Mouse (Mus musculus): Measurements from ENCODE around the gene Ap2b1. TPM values are rescaled to one million over a fixed set of nuclear protein-coding genes. Genes with fewer than 3 reads are reported as not detected.

Ap2b1 gene
- 100 to 1,000 TPM; 110 to 118 (median 117) TPM for total RNA-seq (2022)

DNA sequence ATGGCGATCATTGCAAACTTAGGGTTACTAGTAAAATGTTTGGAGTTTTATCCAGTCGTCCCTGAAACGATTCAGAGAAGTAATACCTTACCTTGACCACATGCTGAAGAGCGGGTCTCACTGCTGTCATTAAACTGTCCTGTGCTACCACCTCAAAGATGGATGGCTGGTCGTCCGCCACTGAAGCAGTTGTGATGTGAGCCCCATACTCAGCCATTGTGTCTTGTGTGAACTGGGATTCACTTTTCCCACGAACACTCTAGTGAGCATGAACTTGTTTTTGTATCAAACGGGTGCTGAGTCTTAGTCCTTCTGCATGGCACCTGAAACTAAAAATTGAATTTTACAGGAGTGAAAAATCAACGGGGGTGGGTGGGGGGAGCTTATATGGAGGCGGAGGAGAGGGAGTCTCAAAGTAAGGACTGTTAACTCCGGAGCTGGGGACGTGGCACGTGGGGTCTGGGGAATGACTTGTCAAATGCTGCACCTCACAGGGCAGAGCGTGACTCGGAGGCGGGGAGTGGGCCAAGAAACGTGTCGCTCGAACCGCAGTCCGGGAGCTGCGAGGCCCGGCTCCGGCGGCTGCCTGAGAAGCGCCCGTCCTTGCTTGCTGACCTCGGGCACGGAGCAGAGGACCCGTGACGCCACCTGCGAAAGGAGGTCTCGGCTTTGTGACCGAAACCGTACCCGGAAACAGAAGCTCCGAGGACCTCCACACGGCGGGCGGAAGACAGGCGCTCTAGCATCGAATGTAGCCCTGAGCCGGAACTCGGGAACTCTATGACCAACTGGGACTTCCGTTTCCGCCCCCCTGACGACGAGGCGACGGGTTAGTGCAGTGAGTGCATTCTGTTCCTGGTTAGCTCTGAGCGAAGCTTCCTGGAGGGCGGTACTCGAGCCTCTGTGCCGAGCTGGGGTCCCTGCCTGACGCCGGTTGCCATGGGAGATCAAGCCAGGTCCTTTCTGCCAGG, at the start of gene Ap2b1:
Ap2b1 (plus strand) TSS at position 800 of the 971 bp plus-strand sequence.
- DNase-seq, result peak; percentile 95

DNA sequence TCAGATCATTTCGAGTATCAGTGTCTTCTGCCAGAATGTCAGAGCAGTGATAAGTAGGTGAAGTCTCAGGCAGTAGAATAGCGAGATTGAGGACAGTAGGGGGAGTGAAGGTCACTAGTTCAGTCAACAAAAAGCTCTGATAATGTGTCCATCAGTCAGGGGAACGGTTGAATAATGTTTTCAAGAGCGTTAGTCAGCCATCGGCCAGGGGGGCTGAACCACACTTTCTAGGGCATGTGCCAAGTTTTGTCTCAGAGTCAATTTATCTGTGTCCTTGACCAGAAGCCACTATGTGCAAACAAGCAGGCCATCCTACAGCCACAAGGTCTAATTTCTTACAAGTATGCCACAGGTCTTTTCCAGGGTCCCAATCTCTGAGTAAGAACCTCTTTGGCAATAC, 41.6 kb upstream of the Ap2b1 start:
- DNase-seq, result peak; percentile 84

DNA sequence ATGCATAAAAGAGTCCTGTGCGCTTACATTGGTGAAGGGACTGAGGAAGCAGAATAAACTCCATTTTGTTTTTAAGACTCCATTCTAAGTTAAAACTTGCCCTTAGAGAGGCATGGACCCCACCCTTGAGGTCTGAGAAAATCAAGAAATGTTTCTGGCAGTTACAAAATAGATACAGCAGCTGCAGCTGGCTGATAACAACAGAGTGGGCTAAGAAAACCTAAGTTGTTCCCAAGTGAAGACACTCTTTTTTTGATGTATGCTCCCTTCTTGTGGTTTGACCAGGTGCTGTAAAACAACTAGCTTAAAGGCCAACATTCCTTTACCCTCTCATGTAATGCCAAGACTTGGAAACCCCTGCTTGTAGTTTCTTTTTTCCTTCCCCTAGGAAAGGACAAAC, 36.2 kb upstream of the Ap2b1 start:
- DNase-seq, result no peak

DNA sequence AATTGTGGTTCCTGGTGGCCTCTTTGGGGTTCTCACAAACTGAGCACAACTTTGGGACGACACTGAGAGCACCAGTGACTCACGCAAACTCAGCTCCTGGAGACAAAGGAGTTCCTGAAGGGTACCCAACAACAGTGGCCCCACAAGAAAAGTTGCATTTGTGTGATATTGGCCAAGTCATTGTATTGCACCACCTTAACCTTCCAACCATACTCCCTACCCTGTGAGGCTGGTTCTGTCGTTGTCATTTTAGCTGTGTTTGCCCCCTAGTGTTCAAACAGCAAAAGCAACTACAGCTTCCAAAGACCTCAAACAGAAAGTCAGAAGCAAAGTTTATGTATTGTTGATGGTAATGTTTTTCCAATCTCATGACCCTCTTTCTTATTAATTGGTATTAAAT, 35.7 kb upstream of the Ap2b1 start:
- DNase-seq, result no peak

DNA sequence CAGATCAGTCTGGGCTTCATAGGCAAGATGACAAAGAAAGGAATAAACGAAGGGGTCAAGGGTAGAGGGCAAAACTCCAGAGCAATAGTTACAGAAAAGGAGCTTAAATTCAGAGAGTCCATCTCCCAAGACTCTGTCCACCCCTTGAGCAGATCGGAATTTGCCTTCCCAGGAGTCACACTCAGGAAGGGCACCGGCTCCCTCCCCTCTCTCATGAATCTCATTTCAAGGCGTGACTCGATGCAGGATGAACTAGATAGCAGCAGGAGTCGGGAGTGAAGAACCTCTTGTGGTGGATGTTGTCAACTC, 28.0 kb upstream of the Ap2b1 start:
- DNase-seq, result no peak

DNA sequence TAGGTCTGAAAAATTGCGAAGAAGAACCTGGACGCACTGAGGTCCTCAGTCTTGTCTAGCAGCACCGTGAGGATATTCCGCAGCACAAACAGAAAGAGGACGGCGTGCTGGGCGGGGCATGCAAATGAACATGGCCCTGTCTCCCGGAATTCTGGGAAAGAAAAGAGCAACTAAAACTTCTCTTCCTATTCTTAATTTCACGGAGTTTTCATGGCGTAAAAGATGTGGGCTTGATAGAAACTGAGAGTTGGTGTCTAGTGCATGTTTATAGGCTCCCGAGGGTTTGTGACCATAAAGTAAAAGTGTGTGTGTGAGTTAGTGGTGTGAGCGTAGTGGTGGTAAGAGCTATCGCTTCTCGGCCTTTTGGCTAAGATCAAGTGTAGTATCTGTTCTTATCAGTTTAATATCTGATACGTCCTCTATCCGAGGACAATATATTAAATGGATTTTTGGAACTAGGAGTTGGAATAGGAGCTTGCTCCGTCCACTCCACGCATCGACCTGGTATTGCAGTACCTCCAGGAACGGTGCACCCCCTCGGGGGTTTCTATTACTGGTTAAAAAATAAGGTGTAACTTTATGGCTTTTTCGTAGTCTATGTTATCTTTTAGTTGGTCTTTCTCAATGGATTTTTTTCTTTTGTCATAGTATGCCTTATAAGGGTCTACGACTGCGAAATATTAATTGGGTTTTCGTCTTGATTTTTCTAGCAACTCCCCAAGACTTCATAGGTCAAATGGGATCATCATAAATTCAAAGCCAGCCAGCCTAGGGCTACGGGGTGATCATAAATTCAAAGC, 27.5 kb upstream of the Ap2b1 start:
- DNase-seq, result peak; percentile 72

DNA sequence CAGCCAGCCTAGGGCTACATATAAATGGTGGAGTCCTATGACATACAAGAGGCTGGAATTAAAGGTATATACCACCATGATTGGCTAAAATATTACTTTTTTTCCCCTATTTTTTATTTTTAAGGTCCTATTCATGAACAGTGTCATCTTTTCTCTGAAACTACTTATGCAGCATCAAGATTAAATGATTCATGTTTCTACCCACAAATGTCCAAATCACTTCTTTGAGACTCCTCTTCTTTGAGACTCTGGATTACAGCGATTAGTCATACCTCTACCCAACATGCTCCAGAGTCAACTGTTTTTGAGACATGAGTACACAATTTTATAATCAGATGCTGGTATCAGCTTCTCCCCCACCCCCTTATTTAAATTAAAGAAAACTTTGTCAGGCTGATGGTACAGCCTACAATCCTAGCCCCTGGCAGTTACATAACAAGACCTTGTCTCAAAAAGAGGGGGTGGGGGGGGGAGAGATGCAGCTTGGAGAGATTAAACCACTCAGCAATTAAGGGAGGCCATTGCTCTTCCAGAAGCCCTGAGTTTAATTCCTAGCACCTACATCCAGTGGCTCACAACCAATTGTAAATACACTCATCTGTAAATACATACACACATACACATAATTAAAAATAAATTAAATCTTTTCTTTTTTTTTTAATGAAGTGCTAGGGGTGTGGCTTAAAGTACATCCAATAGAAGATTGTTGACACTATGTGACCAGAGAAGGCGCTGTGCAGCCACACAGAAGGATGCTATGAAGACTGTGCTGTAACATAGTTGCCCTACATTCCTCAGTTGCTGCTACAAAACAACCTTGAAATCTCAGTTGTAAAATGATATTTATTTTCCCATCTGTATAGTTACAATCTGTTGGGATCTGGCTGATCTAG, 26.6 kb upstream of the Ap2b1 start:
- DNase-seq, result no peak

DNA sequence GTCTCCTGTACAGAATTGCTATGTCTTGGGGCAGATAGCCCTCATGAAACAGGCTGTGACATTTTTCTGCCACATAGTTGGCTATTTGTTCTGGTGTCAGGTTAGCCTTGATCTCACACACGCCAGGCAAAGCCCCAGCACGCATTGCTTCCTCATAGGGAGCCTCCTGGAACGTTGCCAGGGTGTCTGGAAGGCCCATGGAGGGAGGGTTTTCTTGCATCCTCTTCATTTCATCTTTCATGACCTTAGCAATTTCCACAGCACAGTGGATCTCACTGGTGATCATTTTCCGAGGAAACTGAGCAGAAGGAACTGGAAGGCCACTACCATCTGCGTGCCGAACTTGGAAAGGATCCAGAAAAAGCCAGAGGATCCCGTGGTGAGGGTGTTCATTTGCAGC, 22.6 kb upstream of the Ap2b1 start:
- DNase-seq, result no peak

DNA sequence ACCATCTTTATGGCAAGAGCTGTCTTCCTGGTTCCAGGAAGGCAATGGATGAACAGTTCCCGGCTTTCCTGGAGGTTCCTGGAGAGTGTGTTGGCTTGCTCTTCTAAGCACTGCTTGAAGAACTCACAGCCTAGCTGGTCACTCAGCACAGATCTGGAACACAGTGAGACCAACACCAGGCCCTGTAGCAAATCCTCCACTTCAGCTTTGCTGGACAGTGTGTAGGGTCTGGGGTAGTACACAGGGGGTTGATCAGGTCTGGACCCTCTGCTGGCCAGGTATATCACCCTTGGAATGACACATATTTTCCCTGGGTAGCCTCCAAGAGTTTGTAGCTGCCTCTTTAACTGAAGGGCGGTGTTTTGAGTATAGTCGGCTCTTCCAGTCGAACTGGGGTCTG, 19.8 kb upstream of the Ap2b1 start:
- no peak for DNase-seq

DNA sequence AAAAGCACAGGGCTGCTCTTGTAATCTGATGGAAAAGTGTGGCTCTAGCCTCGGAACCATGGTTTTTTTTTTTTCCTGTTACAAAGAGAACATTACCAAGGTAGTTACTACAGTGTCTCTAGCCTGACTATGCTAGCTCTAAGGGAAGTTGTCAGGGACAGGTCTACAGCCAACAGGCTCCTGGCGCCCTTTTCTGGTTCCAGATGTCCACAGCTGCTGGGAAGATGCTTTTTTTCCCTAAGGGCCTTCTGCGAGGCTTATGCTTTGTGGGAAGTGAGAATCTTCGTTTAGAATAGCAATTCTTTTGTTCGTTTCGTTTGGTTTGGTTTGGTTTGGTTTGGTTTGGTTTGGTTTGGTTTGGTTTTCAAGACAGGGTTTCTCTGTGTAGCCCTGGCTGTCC, 19.1 kb upstream of the Ap2b1 start:
- no peak for DNase-seq

DNA sequence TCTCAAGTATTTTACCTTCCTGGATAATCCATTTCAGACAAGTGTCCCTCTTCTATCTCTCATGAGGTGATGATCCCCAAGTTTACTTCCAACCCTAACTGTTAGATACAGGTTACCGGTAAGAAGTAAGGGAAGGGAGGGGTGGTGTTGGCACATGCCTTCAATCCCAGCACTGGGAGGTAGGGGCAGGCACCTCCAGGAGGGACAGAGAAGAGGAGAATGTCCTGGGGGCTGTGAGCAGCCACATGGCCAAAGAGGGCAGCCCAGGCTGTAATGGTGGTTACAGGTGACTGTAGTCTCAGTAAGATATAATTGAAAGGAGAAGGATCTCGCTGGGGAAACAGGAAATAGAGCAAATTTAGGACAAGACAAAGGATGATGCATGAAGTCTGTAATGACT, 16.7 kb upstream of the Ap2b1 start:
- DNase-seq, result no peak

DNA sequence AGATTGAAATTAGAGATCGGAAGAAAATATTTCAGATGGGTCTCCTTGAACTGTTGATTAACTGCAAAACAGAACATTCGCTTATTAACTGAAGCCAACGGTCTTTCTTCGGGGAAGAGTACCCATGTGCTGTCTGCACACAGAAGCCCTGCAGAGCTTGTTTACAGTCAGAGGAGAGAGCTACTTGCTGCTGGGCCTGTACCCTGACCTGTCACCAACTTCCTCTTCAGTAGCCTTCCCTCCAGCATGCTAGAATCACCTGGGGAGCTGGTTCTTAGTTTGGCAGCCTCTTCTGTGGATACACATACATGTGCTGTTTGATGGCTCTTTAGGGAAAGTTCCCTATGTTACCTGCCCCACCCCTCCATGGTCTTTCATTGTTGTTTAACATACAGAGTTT, 13.2 kb upstream of the Ap2b1 start:
- no peak for DNase-seq

DNA sequence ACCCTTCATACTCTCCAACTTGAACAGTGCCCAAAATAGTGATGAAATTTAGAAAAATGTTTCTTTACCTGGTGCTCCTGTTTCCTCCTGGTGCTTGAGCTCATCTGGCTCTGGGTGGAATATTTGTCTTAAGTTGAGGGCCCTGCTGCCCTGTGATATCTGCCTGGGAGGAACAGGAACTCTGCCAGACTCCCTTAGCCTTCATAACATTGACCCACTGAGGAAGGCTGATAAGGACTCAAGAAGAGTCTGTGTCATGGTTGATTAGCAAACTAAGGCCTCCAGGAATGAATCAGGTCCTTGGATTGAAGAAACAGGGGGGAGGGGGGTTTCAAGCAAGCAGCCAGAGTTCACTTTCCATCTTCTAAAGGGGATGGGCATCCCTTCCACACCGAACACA, 12.3 kb upstream of the Ap2b1 start, which contains the start of gene Slfn14:
Slfn14 (minus strand) TSS at position 161 of the 400 bp plus-strand sequence.
- no peak for DNase-seq

DNA sequence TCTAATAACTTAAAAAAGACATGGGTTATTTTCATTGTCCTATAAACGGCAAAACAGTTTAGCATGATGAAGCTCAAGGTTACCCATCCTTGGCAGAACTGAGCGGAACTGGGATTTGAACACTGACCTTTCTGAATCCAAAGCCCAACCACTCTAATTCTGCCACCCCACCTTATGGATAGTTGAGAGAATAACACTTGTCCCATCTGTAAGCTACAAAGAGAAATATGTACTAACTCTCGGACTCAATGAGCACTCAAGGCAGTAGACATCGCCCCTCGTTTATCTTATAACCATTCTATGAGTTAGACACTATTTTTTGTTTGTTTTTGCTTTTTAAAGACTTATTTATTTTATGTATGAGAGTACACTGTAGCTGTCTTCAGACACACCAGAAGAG, 9.8 kb upstream of the Ap2b1 start:
- no peak for DNase-seq

DNA sequence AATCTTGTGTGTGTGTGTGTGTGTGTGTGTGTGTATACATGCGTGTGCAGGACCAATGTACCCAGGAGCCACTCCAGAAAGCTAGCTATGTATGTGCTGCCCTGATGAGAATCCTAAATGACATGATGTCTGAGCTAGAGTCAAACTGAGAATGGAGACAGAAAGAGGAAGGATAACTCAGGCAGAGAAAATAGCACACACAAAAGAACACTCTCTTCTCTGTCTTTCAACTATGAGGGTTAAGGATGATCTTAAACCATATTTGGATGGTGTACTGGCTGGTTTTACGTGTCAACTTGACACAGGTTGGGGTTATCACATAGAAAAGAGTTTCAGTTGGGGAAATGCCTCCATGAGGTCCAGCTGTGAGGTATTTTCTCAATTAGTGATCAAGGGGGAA, 9.2 kb upstream of the Ap2b1 start:
- no peak for DNase-seq

DNA sequence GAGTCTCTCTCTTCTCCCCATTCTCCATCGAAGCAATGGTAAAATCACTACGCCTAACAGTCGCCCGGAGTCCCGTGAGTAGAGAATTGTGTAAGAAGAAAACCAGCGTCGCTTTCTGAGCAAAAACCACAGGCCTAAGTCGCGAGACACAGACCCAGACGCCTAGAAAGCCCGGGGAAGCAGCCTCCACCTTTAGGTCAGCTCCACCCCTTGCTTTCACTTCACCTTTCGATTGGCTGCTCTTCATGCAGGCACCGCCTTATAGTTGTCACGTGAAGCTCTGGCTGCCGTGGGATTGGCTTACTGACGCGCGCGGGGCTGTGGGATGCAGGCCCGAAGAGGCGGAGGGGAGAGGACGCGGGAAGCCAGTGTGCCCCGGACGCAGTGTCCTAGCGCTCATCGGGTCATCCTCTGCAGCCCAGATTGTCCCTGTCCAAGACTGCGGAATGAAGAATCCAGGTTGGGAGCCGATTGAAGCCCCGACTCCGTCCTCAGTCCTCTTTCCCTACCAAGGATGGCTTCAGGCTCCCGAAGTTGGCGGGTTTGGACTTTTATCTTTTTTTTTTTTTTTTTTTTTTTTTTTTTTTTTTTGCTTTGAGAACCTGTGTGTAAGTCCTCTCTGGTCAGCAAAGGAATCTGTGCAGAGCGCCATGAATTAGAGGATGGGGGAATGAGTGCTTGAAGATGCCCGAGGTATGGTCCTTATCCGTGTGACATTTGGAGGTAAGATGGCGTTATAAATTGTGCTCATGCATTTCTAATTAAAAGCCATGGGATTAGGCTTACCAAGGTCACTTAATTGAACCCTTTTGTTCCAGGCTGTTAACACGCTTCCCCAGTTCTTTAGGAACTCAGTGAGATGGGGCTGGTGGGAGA, 7.2 kb upstream of the Ap2b1 start:
- DNase-seq, result peak; percentile 97

DNA sequence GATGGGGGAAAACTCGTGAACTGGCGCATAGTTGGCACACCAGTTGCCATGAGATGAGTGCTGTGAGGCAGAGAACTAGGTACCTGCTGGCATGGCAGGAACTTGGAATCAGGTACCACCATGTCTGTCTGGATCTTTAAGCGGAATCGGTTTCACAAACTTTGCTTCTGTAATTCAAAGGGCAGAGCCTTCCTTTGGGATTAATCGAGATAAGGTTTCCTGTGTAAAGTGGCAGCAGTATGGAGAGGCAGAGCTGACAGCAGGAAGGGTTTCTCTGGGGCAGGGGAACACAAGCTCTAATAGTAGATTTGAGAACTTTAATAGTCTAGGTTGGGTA, 6.6 kb upstream of the Ap2b1 start:
- DNase-seq, result no peak

DNA sequence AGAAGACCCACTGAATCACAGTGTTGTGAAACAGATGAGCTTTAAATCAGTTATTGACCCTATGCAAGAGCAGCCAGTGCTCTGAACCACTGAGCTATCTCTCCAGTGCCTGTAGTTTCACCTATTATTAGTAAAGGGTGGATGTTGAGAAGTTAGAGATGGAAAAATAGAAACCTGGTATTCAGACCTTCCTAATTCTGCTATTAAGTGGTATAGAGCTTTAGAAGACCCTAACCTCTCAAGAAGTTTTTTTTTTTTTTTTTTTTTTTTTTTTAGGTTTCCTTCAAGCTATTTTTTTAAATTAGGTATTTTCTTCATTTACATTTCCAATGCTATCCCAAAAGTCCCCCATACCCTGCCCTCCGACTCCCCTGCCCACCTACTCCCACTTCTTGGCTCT, 5.6 kb upstream of the Ap2b1 start:
- DNase-seq, result no peak

DNA sequence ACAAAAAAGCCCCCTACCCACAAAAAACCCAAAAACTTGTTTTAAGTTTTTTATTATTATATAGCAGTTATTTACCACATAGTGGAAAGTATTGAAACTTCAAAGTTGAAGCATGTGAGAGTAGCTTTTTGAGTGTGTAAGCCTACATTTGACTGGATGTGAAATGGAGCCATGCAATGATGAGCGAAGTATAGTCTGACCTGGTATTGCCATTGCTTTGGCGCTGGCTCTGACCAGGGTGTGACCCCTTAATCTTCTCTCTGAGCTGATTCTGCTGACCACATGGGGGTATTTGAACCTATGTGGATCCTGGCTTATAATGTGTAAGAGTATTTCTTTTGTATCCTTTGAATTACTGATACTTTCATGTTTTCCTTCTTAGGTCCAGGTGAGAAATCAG, 4.7 kb upstream of the Ap2b1 start:
- no peak for DNase-seq

DNA sequence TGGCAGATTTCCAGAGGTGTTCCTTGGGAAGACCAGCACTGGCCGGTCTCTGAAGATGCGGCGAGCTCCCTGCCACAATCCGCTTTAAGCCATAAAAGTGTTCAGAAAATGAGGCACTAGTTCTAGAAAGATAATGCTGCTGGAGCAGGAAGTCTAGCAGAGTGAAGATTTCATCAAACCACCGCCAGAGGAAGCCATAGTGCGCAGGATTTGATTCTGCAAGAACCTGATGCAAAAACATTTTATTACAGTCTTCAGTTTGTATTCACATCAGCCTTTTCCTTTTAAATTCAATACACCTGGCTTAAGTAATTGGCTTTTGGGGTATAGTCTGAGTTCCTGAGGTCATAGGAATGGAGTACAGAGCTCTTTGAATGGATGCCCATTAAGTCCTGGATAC, 1.0 kb upstream of the Ap2b1 start:
- no peak for DNase-seq

DNA sequence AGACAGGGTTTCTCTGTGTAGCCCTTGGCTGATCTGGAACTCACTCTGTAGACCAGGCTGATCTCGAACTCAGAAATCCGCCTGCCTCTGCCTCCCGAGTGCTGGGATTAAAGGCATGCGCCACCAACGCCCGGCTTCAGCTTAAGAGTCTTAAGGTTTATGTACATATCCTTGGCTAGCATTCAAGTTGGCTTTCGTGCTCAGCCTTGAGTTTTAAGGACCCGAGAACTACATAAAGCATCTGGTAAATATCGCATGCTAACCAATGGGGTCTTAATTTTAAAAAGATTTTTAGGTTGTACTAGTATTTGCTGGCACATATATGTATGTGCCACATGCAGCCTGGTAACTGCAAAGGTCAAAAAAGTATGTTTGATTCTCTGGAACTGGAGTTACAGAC, 900 bp downstream of the Ap2b1 start:
- DNase-seq, result no peak

DNA sequence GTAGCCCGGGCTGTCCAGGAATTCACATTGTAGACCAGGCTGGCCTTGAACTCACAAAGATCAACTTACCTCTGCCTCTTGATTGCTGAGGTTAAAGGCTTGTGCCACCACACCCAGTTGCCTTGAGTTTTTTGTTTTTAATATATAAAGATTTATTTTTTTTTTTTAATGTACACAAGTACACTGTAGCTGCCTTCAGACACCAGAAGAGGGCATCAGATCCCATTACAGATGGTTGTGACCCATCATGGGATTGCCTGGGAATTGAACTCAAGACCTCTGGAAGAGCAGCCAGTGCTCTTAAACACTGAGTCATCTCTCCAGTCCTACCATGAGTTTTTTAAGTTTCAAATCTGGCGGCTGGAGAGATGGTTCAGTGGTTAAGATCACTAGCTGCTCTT, 2.6 kb downstream of the Ap2b1 start:
- DNase-seq, result no peak

Measured in adrenal gland, adult 8-10 months (tissue).